Mouse (Mus musculus) testis, adult 2 months (tissue): Measurements from ENCODE around the gene Wdr41.

Experiments
- CTCF ChIP-seq: fragments of 200-500 bp; IDR thresholded peaks from 2 replicates; pipeline ENCODE4 v1.5.1; 2012; ENCODE audit warnings: low read depth, mild to moderate bottlenecking, inconsistent platforms, low read length, moderate library complexity; ENCODE audit not compliant: control insufficient read depth, insufficient read depth, insufficient replicate concordance
- POLR2A ChIP-seq: fragments of 200-500 bp; IDR thresholded peaks from 2 replicates; pipeline ENCODE4 v1.6.1; 2012; ENCODE audit warnings: low read depth, mild to moderate bottlenecking, inconsistent platforms, low read length, moderate library complexity; ENCODE audit not compliant: control insufficient read depth

- TF ChIP-seq POLR2A, result no peak
- TF ChIP-seq CTCF, result no peak
These were observed 41.1 kb downstream of the Wdr41 start for GRCm38 (mm10) chr13:95017278-95017677.
